Comparison of ENCODE assay signal across 26 mouse cellular contexts in the genomic region with DNA sequence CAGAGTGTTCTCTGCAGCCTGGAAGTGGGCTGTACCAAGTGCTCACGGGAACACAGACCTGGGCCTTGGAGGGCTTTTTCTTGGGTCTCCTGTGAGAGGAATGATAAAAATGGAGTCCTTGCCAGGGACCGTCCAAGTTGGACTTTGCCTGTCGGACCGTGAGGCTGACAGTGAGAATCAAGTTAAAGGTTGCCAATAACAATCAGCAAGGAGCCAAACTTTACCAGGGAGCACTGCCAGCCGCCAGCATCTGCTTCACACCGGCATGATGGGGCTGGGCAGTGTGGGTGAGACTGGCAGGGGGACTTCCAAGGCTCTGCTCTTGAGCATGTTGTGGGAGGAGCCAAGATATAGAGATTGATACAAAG. TPM values are rescaled to one million over a fixed set of nuclear protein-coding genes. Genes with fewer than 3 reads are reported as not detected.
DNase-seq lines count a peak whose midpoint lies in the region; ATAC-seq and TF ChIP-seq lines count a peak whose summit lies in the region.
"Had no signal": no experiment of that assay in that cellular context is flagged by ENCODE, and none has a peak within 500 bp of the region (broad histone marks: within the 10 kb centered on the region; RNA-seq: fewer than 3 reads in every experiment).

No protein-coding gene starts in this region.

- no peak overlapping the region for H3K4me3 ChIP-seq in kidney, embryonic 15.5 days (replicated peaks)
- no peak overlapping the region for H3K4me3 ChIP-seq in kidney, embryonic 14.5 days (ENCODE audit: low read length)
- no peak overlapping the region for H3K4me3 ChIP-seq in intestine, embryonic 15.5 days (replicated peaks)
- no peak overlapping the region for H3K4me3 ChIP-seq in stomach, postnatal 0 days (ENCODE audit: low read depth, low read length)
- H3K4me3 ChIP-seq in hindbrain, embryonic 14.5 days (replicated peaks; ENCODE audit: low read length), result no peak overlapping the region
- H3K4me3 ChIP-seq: embryonic facial prominence, embryonic 13.5 days; forebrain, embryonic 10.5 days; forebrain, embryonic 15.5 days; hindbrain, embryonic 12.5 days; midbrain, embryonic 13.5 days had no signal

- WGBS in kidney, embryonic 15.5 days, result 78% methylated on average over 6 of the region's 6 CpGs
- WGBS in kidney, embryonic 14.5 days, result 75% methylated on average over 6 of the region's 6 CpGs
- WGBS in intestine, embryonic 15.5 days, result 69% methylated on average over 6 of the region's 6 CpGs
- 72% methylated on average over 6 of the region's 6 CpGs for WGBS in stomach, postnatal 0 days
- WGBS in hindbrain, embryonic 14.5 days, result 84% methylated on average over 6 of the region's 6 CpGs

- no peaks in the 10 kb centered on the region for H3K36me3 ChIP-seq in kidney, embryonic 15.5 days
- no peaks in the 10 kb centered on the region for H3K36me3 ChIP-seq in kidney, embryonic 14.5 days (ENCODE audit: control insufficient read depth, insufficient read depth, low read length)
- no peaks in the 10 kb centered on the region for H3K36me3 ChIP-seq in intestine, embryonic 15.5 days
- no peaks in the 10 kb centered on the region for H3K36me3 ChIP-seq in stomach, postnatal 0 days (ENCODE audit: control insufficient read depth, insufficient read depth, low read length)
- H3K36me3 ChIP-seq in hindbrain, embryonic 14.5 days (replicated peaks; ENCODE audit: control insufficient read depth, insufficient read depth), result no peaks in the 10 kb centered on the region
- H3K36me3 ChIP-seq: embryonic facial prominence, embryonic 13.5 days; forebrain, embryonic 10.5 days; forebrain, embryonic 15.5 days; hindbrain, embryonic 12.5 days; midbrain, embryonic 13.5 days had no signal

- H3K27ac ChIP-seq in kidney, embryonic 15.5 days, result no peak overlapping the region
- no peak overlapping the region for H3K27ac ChIP-seq in kidney, embryonic 14.5 days (ENCODE audit: low read depth, low read length)
- H3K27ac ChIP-seq in intestine, embryonic 15.5 days, result peak overlapping the region; percentile 80; the same call in 1 of the 2 replicates
- H3K27ac ChIP-seq in stomach, postnatal 0 days (replicated peaks), result peak overlapping the region; percentile 84
- H3K27ac ChIP-seq in hindbrain, embryonic 14.5 days, result no peak overlapping the region
- H3K27ac ChIP-seq: embryonic facial prominence, embryonic 13.5 days; forebrain, embryonic 10.5 days; forebrain, embryonic 15.5 days; hindbrain, embryonic 12.5 days; liver, embryonic 14.5 days; macrophage; midbrain, embryonic 13.5 days had no signal

- no peak for TF ChIP-seq CTCF in stomach, postnatal 0 days (IDR thresholded peaks at IDR 0.05; ENCODE audit: low read depth)

- no peaks in the 10 kb centered on the region for H3K9me3 ChIP-seq in kidney, embryonic 15.5 days (replicated peaks)
- no peaks in the 10 kb centered on the region for H3K9me3 ChIP-seq in kidney, embryonic 14.5 days (ENCODE audit: control insufficient read depth, low read length)
- no peaks in the 10 kb centered on the region for H3K9me3 ChIP-seq in intestine, embryonic 15.5 days
- no peaks in the 10 kb centered on the region for H3K9me3 ChIP-seq in stomach, postnatal 0 days (ENCODE audit: control insufficient read depth, low read length)
- no peaks in the 10 kb centered on the region for H3K9me3 ChIP-seq in hindbrain, embryonic 14.5 days (ENCODE audit: control insufficient read depth, low read length)
- H3K9me3 ChIP-seq: embryonic facial prominence, embryonic 13.5 days; forebrain, embryonic 10.5 days; forebrain, embryonic 15.5 days; hindbrain, embryonic 12.5 days; midbrain, embryonic 13.5 days had no signal

- H3K4me1 ChIP-seq in kidney, embryonic 15.5 days, result peaks cover 17% of the 10 kb centered on the region
- peaks cover 9% of the 10 kb centered on the region; the same call in 1 of the 2 replicates for H3K4me1 ChIP-seq in kidney, embryonic 14.5 days (ENCODE audit: control insufficient read depth, insufficient read depth, low read length)
- peaks cover 24% of the 10 kb centered on the region for H3K4me1 ChIP-seq in intestine, embryonic 15.5 days (replicated peaks)
- H3K4me1 ChIP-seq in stomach, postnatal 0 days (replicated peaks; ENCODE audit: control insufficient read depth, insufficient read depth), result peaks cover 3% of the 10 kb centered on the region; the same call in 1 of the 2 replicates
- H3K4me1 ChIP-seq in hindbrain, embryonic 14.5 days (replicated peaks; ENCODE audit: control insufficient read depth, insufficient read depth, low read length), result peaks cover 13% of the 10 kb centered on the region

- no peak for ATAC-seq in kidney, embryonic 15.5 days (replicated peaks; ENCODE audit: low FRiP score)
- ATAC-seq in kidney, embryonic 14.5 days (ENCODE audit: low FRiP score, low TSS enrichment), result no peak
- ATAC-seq in intestine, embryonic 15.5 days, result no peak
- ATAC-seq in stomach, postnatal 0 days (ENCODE audit: low FRiP score, low TSS enrichment), result no peak
- no peak for ATAC-seq in hindbrain, embryonic 14.5 days (ENCODE audit: low FRiP score)
- ATAC-seq: forebrain, embryonic 15.5 days; midbrain, embryonic 13.5 days; Patski had no signal

- TF ChIP-seq EP300 in stomach, postnatal 0 days (optimal IDR thresholded peaks at IDR 0.05), result no peak

- peaks cover 83% of the 10 kb centered on the region for H3K27me3 ChIP-seq in kidney, embryonic 15.5 days
- H3K27me3 ChIP-seq in kidney, embryonic 14.5 days (ENCODE audit: control insufficient read depth, insufficient read depth, low read length), result peaks cover 48% of the 10 kb centered on the region
- H3K27me3 ChIP-seq in intestine, embryonic 15.5 days (replicated peaks), result peaks cover 33% of the 10 kb centered on the region
- peaks cover 4% of the 10 kb centered on the region; the same call in 1 of the 2 replicates for H3K27me3 ChIP-seq in stomach, postnatal 0 days (ENCODE audit: control insufficient read depth, insufficient read depth, low read length)
- peaks cover 31% of the 10 kb centered on the region for H3K27me3 ChIP-seq in hindbrain, embryonic 14.5 days (ENCODE audit: control insufficient read depth, insufficient read depth, low read length)

- no peak overlapping the region for H3K4me2 ChIP-seq in kidney, embryonic 15.5 days
- no peak overlapping the region for H3K4me2 ChIP-seq in kidney, embryonic 14.5 days (replicated peaks; ENCODE audit: low read depth, low read length)
- no peak overlapping the region for H3K4me2 ChIP-seq in intestine, embryonic 15.5 days (replicated peaks)
- H3K4me2 ChIP-seq in stomach, postnatal 0 days (replicated peaks; ENCODE audit: low read depth), result no peak overlapping the region
- H3K4me2 ChIP-seq in hindbrain, embryonic 14.5 days (replicated peaks), result no peak overlapping the region
- H3K4me2 ChIP-seq: embryonic facial prominence, embryonic 13.5 days; forebrain, embryonic 15.5 days; hindbrain, embryonic 12.5 days; midbrain, embryonic 13.5 days had no signal

- no peak overlapping the region for H3K9ac ChIP-seq in kidney, embryonic 15.5 days
- no peak overlapping the region for H3K9ac ChIP-seq in kidney, embryonic 14.5 days (ENCODE audit: low read depth, low read length)
- no peak overlapping the region for H3K9ac ChIP-seq in intestine, embryonic 15.5 days
- H3K9ac ChIP-seq in stomach, postnatal 0 days (ENCODE audit: low read length), result no peak overlapping the region
- no peak overlapping the region for H3K9ac ChIP-seq in hindbrain, embryonic 14.5 days
- H3K9ac ChIP-seq: embryonic facial prominence, embryonic 13.5 days; forebrain, embryonic 15.5 days; hindbrain, embryonic 12.5 days; liver, embryonic 14.5 days; midbrain, embryonic 13.5 days had no signal

- DNase-seq in kidney, adult 11 months, result peak; percentile 77
- peak; percentile 71 to 74 for DNase-seq in kidney, postnatal 36 days
- no peak for DNase-seq in stomach, postnatal 0 days (ENCODE audit: low spot score)
- DNase-seq in hindbrain, embryonic 14.5 days (ENCODE audit: low spot score), result no peak
- DNase-seq: adrenal gland, postnatal 14 days; cerebellum, adult 11 months; cerebellum, adult 9-11 months; heart, postnatal 14 days; layer of hippocampus, postnatal 36 days; left cerebral cortex, postnatal 4 days; lung, postnatal 10 days; retina, postnatal 1 day; right cerebral cortex, postnatal 14 days; thymus, adult 18-20 months; thymus, postnatal 36 days had no signal

RNA-seq across cellular contexts. Expression of a gene that starts 5.7 kb away (rescaled TPM):
- 0.35 and 0.75 TPM in 2 replicates for polyA plus RNA-seq in kidney, embryonic 15.5 days (2015; fragmentation: Nextera tagmentation; extraction: Ambion mirVana)
- polyA plus RNA-seq in kidney, embryonic 14.5 days (2014; fragmentation: Nextera tagmentation; extraction: Ambion mirVana), result 0.15 and 0.26 TPM in 2 replicates
- 1.1 and 1.3 TPM in 2 replicates for polyA plus RNA-seq in intestine, embryonic 15.5 days (2015; fragmentation: Nextera tagmentation; extraction: Ambion mirVana)
- 1.9 and 2.4 TPM in 2 replicates for polyA plus RNA-seq in stomach, postnatal 0 days (2015; fragmentation: Nextera tagmentation; extraction: Ambion mirVana)
- 0.24 and 0.43 TPM in 2 replicates for polyA plus RNA-seq in hindbrain, embryonic 14.5 days (2014; fragmentation: Nextera tagmentation; extraction: Ambion mirVana)
- polyA plus RNA-seq: forebrain, embryonic 10.5 days; macrophage had no signal

RNA-seq across cellular contexts. Expression of a gene that starts 29.1 kb away (rescaled TPM):
- polyA plus RNA-seq in kidney, embryonic 15.5 days (2015; fragmentation: Nextera tagmentation; extraction: Ambion mirVana), result 86.2 and 98.2 TPM in 2 replicates
- 54.6 and 61.7 TPM in 2 replicates for polyA plus RNA-seq in kidney, embryonic 14.5 days (2014; fragmentation: Nextera tagmentation; extraction: Ambion mirVana)
- polyA plus RNA-seq in intestine, embryonic 15.5 days (2015; fragmentation: Nextera tagmentation; extraction: Ambion mirVana), result 67.5 and 68.2 TPM in 2 replicates
- 35.4 and 39.3 TPM in 2 replicates for polyA plus RNA-seq in stomach, postnatal 0 days (2015; fragmentation: Nextera tagmentation; extraction: Ambion mirVana)
- 84.7 and 87.6 TPM in 2 replicates for polyA plus RNA-seq in hindbrain, embryonic 14.5 days (2014; fragmentation: Nextera tagmentation; extraction: Ambion mirVana)

RNA-seq across cellular contexts. Expression of a gene that starts 31.5 kb away (rescaled TPM):
- polyA plus RNA-seq in kidney, embryonic 15.5 days (2015; fragmentation: Nextera tagmentation; extraction: Ambion mirVana), result 17.2 and 18.4 TPM in 2 replicates
- 14.8 and 16.5 TPM in 2 replicates for polyA plus RNA-seq in kidney, embryonic 14.5 days (2014; fragmentation: Nextera tagmentation; extraction: Ambion mirVana)
- 12.1 and 13.7 TPM in 2 replicates for polyA plus RNA-seq in intestine, embryonic 15.5 days (2015; fragmentation: Nextera tagmentation; extraction: Ambion mirVana)
- polyA plus RNA-seq in stomach, postnatal 0 days (2015; fragmentation: Nextera tagmentation; extraction: Ambion mirVana), result 12.4 and 12.8 TPM in 2 replicates
- polyA plus RNA-seq in hindbrain, embryonic 14.5 days (2014; fragmentation: Nextera tagmentation; extraction: Ambion mirVana), result 11.7 and 12.9 TPM in 2 replicates

RNA-seq across cellular contexts. Expression of a gene that starts 46.7 kb away (rescaled TPM):
- 0.24 and 0.35 TPM in 2 replicates for polyA plus RNA-seq in kidney, embryonic 15.5 days (2015; fragmentation: Nextera tagmentation; extraction: Ambion mirVana)
- 0.16 and 0.18 TPM in 2 replicates for polyA plus RNA-seq in kidney, embryonic 14.5 days (2014; fragmentation: Nextera tagmentation; extraction: Ambion mirVana)
- 0.40 and 0.49 TPM in 2 replicates for polyA plus RNA-seq in intestine, embryonic 15.5 days (2015; fragmentation: Nextera tagmentation; extraction: Ambion mirVana)
- polyA plus RNA-seq in stomach, postnatal 0 days (2015; fragmentation: Nextera tagmentation; extraction: Ambion mirVana), result 0.44 and 0.67 TPM in 2 replicates
- polyA plus RNA-seq in hindbrain, embryonic 14.5 days (2014; fragmentation: Nextera tagmentation; extraction: Ambion mirVana), result 7.3 and 8.6 TPM in 2 replicates

RNA-seq across cellular contexts. Expression of a gene that starts 47.8 kb away (rescaled TPM):
- polyA plus RNA-seq in kidney, embryonic 15.5 days (2015; fragmentation: Nextera tagmentation; extraction: Ambion mirVana), result 36.5 and 39.1 TPM in 2 replicates
- 33.5 and 39.1 TPM in 2 replicates for polyA plus RNA-seq in kidney, embryonic 14.5 days (2014; fragmentation: Nextera tagmentation; extraction: Ambion mirVana)
- 27.8 and 29.6 TPM in 2 replicates for polyA plus RNA-seq in intestine, embryonic 15.5 days (2015; fragmentation: Nextera tagmentation; extraction: Ambion mirVana)
- polyA plus RNA-seq in stomach, postnatal 0 days (2015; fragmentation: Nextera tagmentation; extraction: Ambion mirVana), result 16.5 and 18.7 TPM in 2 replicates
- 22.2 and 25.4 TPM in 2 replicates for polyA plus RNA-seq in hindbrain, embryonic 14.5 days (2014; fragmentation: Nextera tagmentation; extraction: Ambion mirVana)

Comparison
In these comparisons a context has a peak if more than half of its experiments do, and no peak if none do; other contexts are left out.
1. DNase-seq: peak in kidney, adult 11 months (single experiment) and kidney, postnatal 36 days (2 of 2); none in stomach, postnatal 0 days (single experiment) and hindbrain, embryonic 14.5 days (single experiment).
2. H3K27ac ChIP-seq: peak in intestine, embryonic 15.5 days (single experiment) and stomach, postnatal 0 days (single experiment); none in kidney, embryonic 15.5 days (single experiment), kidney, embryonic 14.5 days (single experiment) and hindbrain, embryonic 14.5 days (single experiment).